8 mouse cellular contexts compared by ENCODE assay signal in the genomic region with DNA sequence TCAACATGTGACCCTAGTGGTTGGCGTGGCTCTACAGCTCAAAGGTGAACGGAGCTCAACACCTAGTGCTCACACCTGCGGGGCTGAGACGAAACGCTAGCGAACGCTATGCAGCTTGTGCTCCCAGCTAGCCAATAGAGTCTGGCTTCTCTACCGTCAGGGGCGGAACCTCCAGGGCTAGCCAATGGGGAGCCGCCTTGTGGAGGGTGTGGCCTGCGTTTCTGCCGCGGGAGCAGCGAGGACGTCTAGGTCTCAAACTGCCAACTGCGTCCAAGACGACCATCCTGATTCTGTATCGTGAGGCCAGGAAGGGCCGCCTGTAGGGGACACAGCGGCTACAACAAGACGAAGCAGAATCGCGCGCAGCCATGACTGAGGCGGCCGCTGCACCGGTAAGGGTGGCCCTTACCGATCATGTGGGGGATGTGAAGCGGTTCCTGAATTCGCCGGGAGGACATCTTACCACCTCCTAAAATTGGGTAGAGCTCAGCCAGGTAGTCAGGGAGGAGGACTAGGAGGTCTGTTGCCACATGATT. TPM values are rescaled to one million over a fixed set of nuclear protein-coding genes. Genes with fewer than 3 reads are reported as not detected.
A peak's percentile ranks its signal among the peaks of the same experiment; 100 is the strongest.
DNase-seq lines count a peak whose midpoint lies in the region; ATAC-seq lines count a peak whose summit lies in the region.

A gene (plus strand): TSS at position 200 of the 536 bp plus-strand sequence.

- peak within 1 kb of the TSS; percentile 92 for H3K4me2 ChIP-seq in heart, embryonic 13.5 days
- peak within 1 kb of the TSS; percentile 90 for H3K4me2 ChIP-seq in liver, embryonic 12.5 days
- peak within 1 kb of the TSS; percentile 76 for H3K4me2 ChIP-seq in stomach, embryonic 15.5 days

- H3K27ac ChIP-seq in brown adipose tissue, adult 24 weeks (replicated peaks; ENCODE audit: low read depth, low read length): no peak within 1 kb of the TSS
- 0 out of 2 replicates have a peak within 1 kb of the TSS, but pooled peaks have one; percentile 5 for H3K27ac ChIP-seq in heart, embryonic 13.5 days (replicated peaks)
- peak within 1 kb of the TSS; percentile 88 for H3K27ac ChIP-seq in liver, embryonic 12.5 days
- peak within 1 kb of the TSS; percentile 83 for H3K27ac ChIP-seq in stomach, embryonic 15.5 days

- DNase-seq in CD4-positive, CD25-positive, alpha-beta regulatory T cell, adult 2 months (ENCODE audit: low read depth, low spot score): peak; percentile 95
- peak; percentile 47 for DNase-seq in fat pad, adult 2 months (ENCODE audit: extremely low read depth, low read depth, low spot score)
- DNase-seq in kidney, postnatal 10 days: peak; percentile 95
- peak; percentile 88 to 91 for DNase-seq in natural killer cell, adult 2 months (ENCODE audit: low spot score in 2 of 2)

- H3K36me3 ChIP-seq in heart, embryonic 13.5 days: peaks cover 10% of the 10 kb centered on the region; the same call in 1 of the 2 replicates
- peaks cover 40% of the 10 kb centered on the region for H3K36me3 ChIP-seq in liver, embryonic 12.5 days
- peaks cover 3% of the 10 kb centered on the region; the same call in 1 of the 2 replicates for H3K36me3 ChIP-seq in stomach, embryonic 15.5 days

- under 1% methylated on average over 31 of the region's 31 CpGs for WGBS in heart, embryonic 13.5 days
- WGBS in liver, embryonic 12.5 days (ENCODE audit: insufficient replicate concordance): under 1% methylated on average over 31 of the region's 31 CpGs
- under 1% methylated on average over 31 of the region's 31 CpGs for WGBS in stomach, embryonic 15.5 days

- peaks cover 77% of the 10 kb centered on the region for H3K27me3 ChIP-seq in heart, embryonic 13.5 days (replicated peaks)
- no peaks in the 10 kb centered on the region for H3K27me3 ChIP-seq in liver, embryonic 12.5 days (replicated peaks)
- H3K27me3 ChIP-seq in stomach, embryonic 15.5 days (replicated peaks): no peaks in the 10 kb centered on the region

- ATAC-seq in heart, embryonic 13.5 days (ENCODE audit: extremely low read depth, insufficient number of reproducible peaks, low FRiP score, low TSS enrichment): peak; percentile 96
- ATAC-seq in liver, embryonic 12.5 days: peak; percentile 100
- peak; percentile 99 for ATAC-seq in stomach, embryonic 15.5 days (ENCODE audit: insufficient read depth, low FRiP score, low read depth)

- no peaks in the 10 kb centered on the region for H3K9me3 ChIP-seq in heart, embryonic 13.5 days
- no peaks in the 10 kb centered on the region for H3K9me3 ChIP-seq in liver, embryonic 12.5 days (replicated peaks)
- H3K9me3 ChIP-seq in stomach, embryonic 15.5 days: no peaks in the 10 kb centered on the region

- no peaks in the 10 kb centered on the region for H3K4me1 ChIP-seq in brown adipose tissue, adult 24 weeks (ENCODE audit: control insufficient read depth, insufficient read depth, insufficient read length, low read length)
- peaks cover 10% of the 10 kb centered on the region for H3K4me1 ChIP-seq in heart, embryonic 13.5 days
- H3K4me1 ChIP-seq in liver, embryonic 12.5 days: peaks cover 25% of the 10 kb centered on the region
- H3K4me1 ChIP-seq in stomach, embryonic 15.5 days: no peaks in the 10 kb centered on the region

- peak within 1 kb of the TSS; percentile 87 for H3K9ac ChIP-seq in heart, embryonic 13.5 days
- H3K9ac ChIP-seq in liver, embryonic 12.5 days: peak within 1 kb of the TSS; percentile 79
- H3K9ac ChIP-seq in stomach, embryonic 15.5 days: peak within 1 kb of the TSS; percentile 53

- H3K4me3 ChIP-seq in brown adipose tissue, adult 24 weeks (ENCODE audit: insufficient read depth, low read depth, low read length): peak within 1 kb of the TSS; percentile 66
- H3K4me3 ChIP-seq in heart, embryonic 13.5 days: peak within 1 kb of the TSS; percentile 65
- peak within 1 kb of the TSS; percentile 74 for H3K4me3 ChIP-seq in liver, embryonic 12.5 days
- peak within 1 kb of the TSS; percentile 74 for H3K4me3 ChIP-seq in stomach, embryonic 15.5 days (replicated peaks)

RNA-seq across cellular contexts. Expression of the gene that starts here (rescaled TPM):
- polyA plus RNA-seq in brown adipose tissue, adult 24 weeks (2012; ENCODE audit: insufficient read depth, insufficient read length, missing spikeins): 1.9 TPM in 1 of 2 replicates, not detected in the other
- polyA plus RNA-seq in heart, embryonic 13.5 days (2015; fragmentation: Nextera tagmentation; extraction: Ambion mirVana): 2.4 and 2.8 TPM in 2 replicates
- polyA plus RNA-seq in liver, embryonic 12.5 days (2016; fragmentation: Nextera tagmentation; extraction: Ambion mirVana): 4.6 and 5.3 TPM in 2 replicates
- 9.3 and 10.7 TPM in 2 replicates for polyA plus RNA-seq in stomach, embryonic 15.5 days (2015; fragmentation: Nextera tagmentation; extraction: Ambion mirVana)
